In the genomic region with DNA sequence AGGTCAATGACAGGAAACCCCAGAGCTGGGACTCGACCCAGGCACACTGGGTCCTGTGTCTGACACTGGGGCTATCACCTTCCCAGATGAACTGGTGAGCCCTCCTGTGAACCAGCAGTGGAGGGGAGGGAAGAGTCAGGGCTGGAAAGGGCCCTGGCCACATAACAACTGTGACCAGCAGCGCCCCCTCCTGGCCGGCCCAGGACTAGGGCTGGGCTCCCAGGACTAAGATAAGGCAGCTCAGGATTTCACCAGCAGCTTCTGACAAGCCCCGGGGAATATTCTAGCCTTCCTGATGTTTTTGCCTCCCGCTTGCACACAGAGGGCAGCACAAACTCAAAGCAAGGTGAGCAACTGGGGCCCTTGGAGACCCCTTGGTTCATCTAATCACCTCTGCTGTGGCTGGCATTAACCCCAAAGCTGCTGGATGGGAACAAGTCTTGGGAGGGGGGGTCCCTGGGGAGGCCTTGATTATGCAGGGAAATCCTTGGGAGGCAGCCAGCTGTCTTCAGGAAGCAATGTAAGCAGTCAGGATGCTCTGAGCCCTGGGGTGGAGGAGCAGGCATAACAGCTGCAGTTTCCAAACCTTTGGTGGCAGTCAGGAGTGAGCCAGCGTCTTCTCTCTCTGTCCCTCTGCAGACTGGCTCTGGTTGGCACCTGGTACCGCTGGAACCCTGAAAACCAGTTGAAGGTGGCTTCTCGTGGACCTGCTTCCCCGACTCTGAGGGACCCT, we compare ENCODE assay signal across 8 mouse cellular contexts. TPM values are rescaled to one million over a fixed set of nuclear protein-coding genes. Genes with fewer than 3 reads are reported as not detected.
DNase-seq lines count a peak whose midpoint lies in the region; ATAC-seq lines count a peak whose summit lies in the region.

Gene Ripor3, minus strand, starts transcription at position 683 of the 733 bp plus-strand sequence.

- peak; percentile 85 for DNase-seq in forebrain, embryonic 11.5 days (ENCODE audit: low spot score)
- DNase-seq in adrenal gland, postnatal 36 days = peak; percentile 79 to 91
- peak; percentile 80 for DNase-seq in limb, embryonic 10.5 days (ENCODE audit: low spot score)

- no peak within 1 kb of the TSS for H3K9ac ChIP-seq in forebrain, embryonic 11.5 days (ENCODE audit: low read length)
- H3K9ac ChIP-seq in forebrain, embryonic 16.5 days (replicated peaks; ENCODE audit: low read depth, low read length) = no peak within 1 kb of the TSS
- H3K9ac ChIP-seq in embryonic facial prominence, embryonic 15.5 days = no peak within 1 kb of the TSS
- 0 out of 2 replicates have a peak within 1 kb of the TSS, but pooled peaks have one; percentile 5 for H3K9ac ChIP-seq in hindbrain, embryonic 13.5 days
- no peak within 1 kb of the TSS for H3K9ac ChIP-seq in midbrain, embryonic 13.5 days (replicated peaks)
- H3K9ac ChIP-seq in stomach, embryonic 14.5 days (replicated peaks; ENCODE audit: low read depth, low read length) = no peak within 1 kb of the TSS

- H3K36me3 ChIP-seq in forebrain, embryonic 11.5 days (ENCODE audit: control insufficient read depth, insufficient read depth, low read length) = no peaks in the 10 kb centered on the region
- no peaks in the 10 kb centered on the region for H3K36me3 ChIP-seq in forebrain, embryonic 16.5 days (ENCODE audit: control insufficient read depth, insufficient read depth)
- H3K36me3 ChIP-seq in embryonic facial prominence, embryonic 15.5 days = no peaks in the 10 kb centered on the region
- no peaks in the 10 kb centered on the region for H3K36me3 ChIP-seq in hindbrain, embryonic 13.5 days
- H3K36me3 ChIP-seq in limb, embryonic 10.5 days = no peaks in the 10 kb centered on the region
- no peaks in the 10 kb centered on the region for H3K36me3 ChIP-seq in midbrain, embryonic 13.5 days
- no peaks in the 10 kb centered on the region for H3K36me3 ChIP-seq in stomach, embryonic 14.5 days (ENCODE audit: control insufficient read depth, insufficient read depth, low read length)

- 40% methylated on average over 9 of the region's 9 CpGs for WGBS in forebrain, embryonic 11.5 days
- WGBS in forebrain, embryonic 16.5 days = 37% methylated on average over 9 of the region's 9 CpGs
- WGBS in embryonic facial prominence, embryonic 15.5 days = 18% methylated on average over 9 of the region's 9 CpGs
- WGBS in hindbrain, embryonic 13.5 days = 39% methylated on average over 9 of the region's 9 CpGs
- WGBS in limb, embryonic 10.5 days = 41% methylated on average over 9 of the region's 9 CpGs
- 35% methylated on average over 9 of the region's 9 CpGs for WGBS in midbrain, embryonic 13.5 days
- WGBS in stomach, embryonic 14.5 days = 42% methylated on average over 9 of the region's 9 CpGs

- H3K4me2 ChIP-seq in forebrain, embryonic 11.5 days (ENCODE audit: low read depth, low read length, severe bottlenecking) = no peak within 1 kb of the TSS
- no peak within 1 kb of the TSS for H3K4me2 ChIP-seq in forebrain, embryonic 16.5 days (ENCODE audit: low read length)
- H3K4me2 ChIP-seq in embryonic facial prominence, embryonic 15.5 days (replicated peaks) = no peak within 1 kb of the TSS
- no peak within 1 kb of the TSS for H3K4me2 ChIP-seq in hindbrain, embryonic 13.5 days
- H3K4me2 ChIP-seq in midbrain, embryonic 13.5 days (replicated peaks) = no peak within 1 kb of the TSS
- no peak within 1 kb of the TSS for H3K4me2 ChIP-seq in stomach, embryonic 14.5 days (replicated peaks; ENCODE audit: low read depth, low read length)

- H3K9me3 ChIP-seq in forebrain, embryonic 11.5 days (ENCODE audit: control insufficient read depth, low read length) = no peaks in the 10 kb centered on the region
- no peaks in the 10 kb centered on the region for H3K9me3 ChIP-seq in forebrain, embryonic 16.5 days (ENCODE audit: control insufficient read depth, low read length)
- no peaks in the 10 kb centered on the region for H3K9me3 ChIP-seq in embryonic facial prominence, embryonic 15.5 days (replicated peaks)
- no peaks in the 10 kb centered on the region for H3K9me3 ChIP-seq in hindbrain, embryonic 13.5 days
- H3K9me3 ChIP-seq in limb, embryonic 10.5 days (replicated peaks) = no peaks in the 10 kb centered on the region
- H3K9me3 ChIP-seq in midbrain, embryonic 13.5 days = no peaks in the 10 kb centered on the region
- no peaks in the 10 kb centered on the region for H3K9me3 ChIP-seq in stomach, embryonic 14.5 days (ENCODE audit: control insufficient read depth, low read depth, low read length)

- no peaks in the 10 kb centered on the region for H3K27me3 ChIP-seq in forebrain, embryonic 11.5 days (ENCODE audit: control insufficient read depth, insufficient read depth, low read length)
- no peaks in the 10 kb centered on the region for H3K27me3 ChIP-seq in forebrain, embryonic 16.5 days (replicated peaks; ENCODE audit: control insufficient read depth, insufficient read depth, low read length)
- no peaks in the 10 kb centered on the region for H3K27me3 ChIP-seq in embryonic facial prominence, embryonic 15.5 days
- H3K27me3 ChIP-seq in hindbrain, embryonic 13.5 days = 0 out of 2 replicates have a peak, but pooled peaks cover 3% of the 10 kb centered on the region
- H3K27me3 ChIP-seq in limb, embryonic 10.5 days (ENCODE audit: low read depth, poor library complexity, severe bottlenecking) = no peaks in the 10 kb centered on the region
- no peaks in the 10 kb centered on the region for H3K27me3 ChIP-seq in midbrain, embryonic 13.5 days
- no peaks in the 10 kb centered on the region for H3K27me3 ChIP-seq in stomach, embryonic 14.5 days (ENCODE audit: control insufficient read depth, insufficient read depth, low read length)

- H3K4me3 ChIP-seq in forebrain, embryonic 11.5 days (ENCODE audit: low read depth, low read length) = no peak within 1 kb of the TSS
- no peak within 1 kb of the TSS for H3K4me3 ChIP-seq in forebrain, embryonic 16.5 days (replicated peaks; ENCODE audit: low read length)
- H3K4me3 ChIP-seq in embryonic facial prominence, embryonic 15.5 days (replicated peaks) = no peak within 1 kb of the TSS
- H3K4me3 ChIP-seq in hindbrain, embryonic 13.5 days = no peak within 1 kb of the TSS
- peak within 1 kb of the TSS; percentile 3; the same call in 1 of the 2 replicates for H3K4me3 ChIP-seq in limb, embryonic 10.5 days
- no peak within 1 kb of the TSS for H3K4me3 ChIP-seq in midbrain, embryonic 13.5 days (replicated peaks)
- H3K4me3 ChIP-seq in stomach, embryonic 14.5 days (ENCODE audit: low read depth, low read length) = no peak within 1 kb of the TSS

- 0 out of 2 replicates have a peak, but pooled peaks cover 3% of the 10 kb centered on the region for H3K4me1 ChIP-seq in forebrain, embryonic 11.5 days (replicated peaks; ENCODE audit: control insufficient read depth, insufficient read depth, low read length)
- peaks cover 2% of the 10 kb centered on the region; the same call in 1 of the 2 replicates for H3K4me1 ChIP-seq in forebrain, embryonic 16.5 days (replicated peaks; ENCODE audit: control insufficient read depth, insufficient read depth, low read length)
- H3K4me1 ChIP-seq in embryonic facial prominence, embryonic 15.5 days = peaks cover 49% of the 10 kb centered on the region
- peaks cover 16% of the 10 kb centered on the region for H3K4me1 ChIP-seq in hindbrain, embryonic 13.5 days (replicated peaks)
- H3K4me1 ChIP-seq in limb, embryonic 10.5 days = peaks cover 47% of the 10 kb centered on the region
- peaks cover 18% of the 10 kb centered on the region for H3K4me1 ChIP-seq in midbrain, embryonic 13.5 days (replicated peaks)
- peaks cover 22% of the 10 kb centered on the region for H3K4me1 ChIP-seq in stomach, embryonic 14.5 days (ENCODE audit: control insufficient read depth, insufficient read depth, low read length)

- no peak for ATAC-seq in forebrain, embryonic 11.5 days (replicated peaks; ENCODE audit: low FRiP score)
- no peak for ATAC-seq in forebrain, embryonic 16.5 days
- ATAC-seq in embryonic facial prominence, embryonic 15.5 days (ENCODE audit: insufficient number of reproducible peaks, low FRiP score, low TSS enrichment, low read depth) = peak; percentile 36; the same call in 1 of the 2 replicates
- no peak for ATAC-seq in hindbrain, embryonic 13.5 days (ENCODE audit: low FRiP score)
- ATAC-seq in midbrain, embryonic 13.5 days = no peak
- no peak; the same call in 1 of the 2 replicates for ATAC-seq in stomach, embryonic 14.5 days (ENCODE audit: insufficient number of reproducible peaks, insufficient read depth, low FRiP score, low read depth)

- H3K27ac ChIP-seq in forebrain, embryonic 11.5 days (ENCODE audit: low read depth, low read length) = no peak within 1 kb of the TSS
- no peak within 1 kb of the TSS for H3K27ac ChIP-seq in forebrain, embryonic 16.5 days (ENCODE audit: low read length)
- H3K27ac ChIP-seq in embryonic facial prominence, embryonic 15.5 days (replicated peaks) = peak within 1 kb of the TSS; percentile 56
- no peak within 1 kb of the TSS for H3K27ac ChIP-seq in hindbrain, embryonic 13.5 days
- peak within 1 kb of the TSS; percentile 56; the same call in 1 of the 2 replicates for H3K27ac ChIP-seq in limb, embryonic 10.5 days
- H3K27ac ChIP-seq in midbrain, embryonic 13.5 days = peak within 1 kb of the TSS; percentile 47
- peak within 1 kb of the TSS; percentile 33; the same call in 1 of the 2 replicates for H3K27ac ChIP-seq in stomach, embryonic 14.5 days (ENCODE audit: low read length)

RNA-seq across cellular contexts. Expression of gene Ripor3, which starts in this region (rescaled TPM):
- polyA plus RNA-seq in forebrain, embryonic 11.5 days (2014; fragmentation: Nextera tagmentation; extraction: Ambion mirVana) = 0.72 and 1.00 TPM in 2 replicates
- polyA plus RNA-seq in forebrain, embryonic 16.5 days (2015; fragmentation: Nextera tagmentation; extraction: Ambion mirVana) = 0.26 and 0.37 TPM in 2 replicates
- total RNA-seq in adrenal gland, postnatal 36 days (2021) = 1 to 10 TPM; 2.1 TPM
- 8.3 and 8.4 TPM in 2 replicates for polyA plus RNA-seq in embryonic facial prominence, embryonic 15.5 days (2015; fragmentation: Nextera tagmentation; extraction: Ambion mirVana)
- 0.26 and 0.31 TPM in 2 replicates for polyA plus RNA-seq in hindbrain, embryonic 13.5 days (2015; fragmentation: Nextera tagmentation; extraction: Ambion mirVana)
- polyA plus RNA-seq in limb, embryonic 10.5 days (2016; fragmentation: Nextera tagmentation; extraction: Ambion mirVana) = 0.44 and 0.49 TPM in 2 replicates
- polyA plus RNA-seq in midbrain, embryonic 13.5 days (2015; fragmentation: Nextera tagmentation; extraction: Ambion mirVana) = 0.15 and 0.27 TPM in 2 replicates
- polyA plus RNA-seq in stomach, embryonic 14.5 days (2014; fragmentation: Nextera tagmentation; extraction: Ambion mirVana) = 4.2 and 4.3 TPM in 2 replicates

Comparison
In these comparisons a context has a peak if more than half of its experiments do, and no peak if none do; other contexts are left out.
1. Peak in DNase-seq in forebrain, embryonic 11.5 days; RNA of the gene not detected or under 1 TPM.
2. Peak in DNase-seq, H3K4me3 ChIP-seq and H3K27ac ChIP-seq in limb, embryonic 10.5 days; RNA of the gene not detected or under 1 TPM.
3. H3K27ac ChIP-seq: peak in embryonic facial prominence, embryonic 15.5 days (single experiment), midbrain, embryonic 13.5 days (single experiment) and stomach, embryonic 14.5 days (single experiment); none in forebrain, embryonic 11.5 days (single experiment), forebrain, embryonic 16.5 days (single experiment) and hindbrain, embryonic 13.5 days (single experiment).
4. Peak in every context shown above with its lines, with median percentiles within 50 percentile points of each other: DNase-seq.